Mouse (Mus musculus): ENCODE results near the gene Sema3g. TPM values are rescaled to one million over a fixed set of nuclear protein-coding genes. Genes with fewer than 3 reads are reported as not detected.

The Sema3g gene
- polyA plus RNA-seq (2012; ENCODE audit: insufficient read depth, insufficient read length, low replicate concordance, missing spikeins): not detected in 2 replicates

GRCm38 (mm10) chr14:31217666-31218065, at the start of gene Sema3g:
Sema3g (plus strand) TSS chr14:31217860.
- Histone ChIP-seq H3K4me3 (ENCODE audit: insufficient read depth, low read depth, low read length) (no peak within 1 kb of the TSS), H3K4me1 (ENCODE audit: control insufficient read depth, insufficient read depth, low read length) (peaks cover 9% of the 10 kb centered on the region), H3K27ac (ENCODE audit: insufficient read depth, low read depth, low read length) (no peak within 1 kb of the TSS)
- WGBS: 44% methylated on average over 11 of the region's 11 CpGs
- no peak for TF ChIP-seq POLR2A (IDR thresholded peaks at IDR 0.05; ENCODE audit: insufficient read depth, low read depth, low read length)
- no peak for TF ChIP-seq CTCF (IDR thresholded peaks at IDR 0.05; ENCODE audit: insufficient read depth, low read depth, low read length)

GRCm38 (mm10) chr14:31168425-31168824, 49.2 kb upstream of the Sema3g start, which contains the start of gene Stab1:
Stab1 (minus strand) TSS chr14:31168641.
- H3K4me1 ChIP-seq (ENCODE audit: control insufficient read depth, insufficient read depth, low read length): peaks cover 12% of the 10 kb centered on the region
- TF ChIP-seq CTCF (IDR thresholded peaks at IDR 0.05; ENCODE audit: insufficient read depth, low read depth, low read length): no peak
- TF ChIP-seq POLR2A (IDR thresholded peaks at IDR 0.05; ENCODE audit: insufficient read depth, low read depth, low read length): no peak
- peak within 1 kb of the TSS; percentile 4; the same call in 1 of the 2 replicates for H3K4me3 ChIP-seq (ENCODE audit: insufficient read depth, low read depth, low read length)
- 54% methylated on average over 10 of the region's 10 CpGs for WGBS
- H3K27ac ChIP-seq (ENCODE audit: insufficient read depth, low read depth, low read length): no peak within 1 kb of the TSS

- Histone ChIP-seq H3K4me3 (ENCODE audit: insufficient read depth, low read depth, low read length) (no peak overlapping the region), H3K4me1 (ENCODE audit: control insufficient read depth, insufficient read depth, low read length) (peaks cover 12% of the 10 kb centered on the region), H3K27ac (ENCODE audit: insufficient read depth, low read depth, low read length) (no peak overlapping the region)
- 80% methylated on average over 6 of the region's 6 CpGs for WGBS
- TF ChIP-seq POLR2A (IDR thresholded peaks at IDR 0.05; ENCODE audit: insufficient read depth, low read depth, low read length) (no peak), CTCF (IDR thresholded peaks at IDR 0.05; ENCODE audit: insufficient read depth, low read depth, low read length) (no peak)
These were observed 48.2 kb upstream of the Sema3g start for GRCm38 (mm10) chr14:31169508-31169907.

GRCm38 (mm10) chr14:31170963-31171362, 46.7 kb upstream of the Sema3g start:
- no peak overlapping the region for H3K4me3 ChIP-seq (ENCODE audit: insufficient read depth, low read depth, low read length)
- WGBS: 68% methylated on average over 13 of the region's 13 CpGs
- H3K4me1 ChIP-seq (ENCODE audit: control insufficient read depth, insufficient read depth, low read length): peaks cover 12% of the 10 kb centered on the region
- no peak for TF ChIP-seq POLR2A (IDR thresholded peaks at IDR 0.05; ENCODE audit: insufficient read depth, low read depth, low read length)
- TF ChIP-seq CTCF (IDR thresholded peaks at IDR 0.05; ENCODE audit: insufficient read depth, low read depth, low read length): no peak
- H3K27ac ChIP-seq (ENCODE audit: insufficient read depth, low read depth, low read length): no peak overlapping the region

- 54% methylated on average over 11 of the region's 11 CpGs for WGBS
- H3K27ac ChIP-seq (ENCODE audit: insufficient read depth, low read depth, low read length): no peak overlapping the region
- H3K4me3 ChIP-seq (ENCODE audit: insufficient read depth, low read depth, low read length): no peak overlapping the region
- TF ChIP-seq POLR2A (IDR thresholded peaks at IDR 0.05; ENCODE audit: insufficient read depth, low read depth, low read length) (no peak), CTCF (IDR thresholded peaks at IDR 0.05; ENCODE audit: insufficient read depth, low read depth, low read length) (no peak)
- peaks cover 9% of the 10 kb centered on the region for H3K4me1 ChIP-seq (ENCODE audit: control insufficient read depth, insufficient read depth, low read length)
These were observed 46.3 kb upstream of the Sema3g start for GRCm38 (mm10) chr14:31171386-31171785.

- no peak overlapping the region for H3K4me3 ChIP-seq (ENCODE audit: insufficient read depth, low read depth, low read length)
- TF ChIP-seq CTCF (IDR thresholded peaks at IDR 0.05; ENCODE audit: insufficient read depth, low read depth, low read length) (no peak), POLR2A (IDR thresholded peaks at IDR 0.05; ENCODE audit: insufficient read depth, low read depth, low read length) (no peak)
- peaks cover 7% of the 10 kb centered on the region for H3K4me1 ChIP-seq (ENCODE audit: control insufficient read depth, insufficient read depth, low read length)
- no peak overlapping the region for H3K27ac ChIP-seq (ENCODE audit: insufficient read depth, low read depth, low read length)
- WGBS: 94% methylated on average over 15 of the region's 15 CpGs
These were observed 45.8 kb upstream of the Sema3g start for GRCm38 (mm10) chr14:31171821-31172220.

GRCm38 (mm10) chr14:31172781-31173455, 44.7 kb upstream of the Sema3g start:
- WGBS: 80% methylated on average over 18 of the region's 18 CpGs
- no peak overlapping the region for H3K4me3 ChIP-seq (ENCODE audit: insufficient read depth, low read depth, low read length)
- peaks cover 7% of the 10 kb centered on the region for H3K4me1 ChIP-seq (ENCODE audit: control insufficient read depth, insufficient read depth, low read length)
- TF ChIP-seq CTCF (IDR thresholded peaks at IDR 0.05; ENCODE audit: insufficient read depth, low read depth, low read length) (no peak), POLR2A (IDR thresholded peaks at IDR 0.05; ENCODE audit: insufficient read depth, low read depth, low read length) (no peak)
- H3K27ac ChIP-seq (ENCODE audit: insufficient read depth, low read depth, low read length): no peak overlapping the region

GRCm38 (mm10) chr14:31173537-31173936, 44.1 kb upstream of the Sema3g start:
- H3K27ac ChIP-seq (ENCODE audit: insufficient read depth, low read depth, low read length): no peak overlapping the region
- TF ChIP-seq CTCF (IDR thresholded peaks at IDR 0.05; ENCODE audit: insufficient read depth, low read depth, low read length): no peak
- TF ChIP-seq POLR2A (IDR thresholded peaks at IDR 0.05; ENCODE audit: insufficient read depth, low read depth, low read length): no peak
- H3K4me1 ChIP-seq (ENCODE audit: control insufficient read depth, insufficient read depth, low read length): peaks cover 7% of the 10 kb centered on the region
- 84% methylated on average over 7 of the region's 7 CpGs for WGBS
- no peak overlapping the region for H3K4me3 ChIP-seq (ENCODE audit: insufficient read depth, low read depth, low read length)

- WGBS: 88% methylated on average over 16 of the region's 16 CpGs
- no peak for TF ChIP-seq CTCF (IDR thresholded peaks at IDR 0.05; ENCODE audit: insufficient read depth, low read depth, low read length)
- TF ChIP-seq POLR2A (IDR thresholded peaks at IDR 0.05; ENCODE audit: insufficient read depth, low read depth, low read length): no peak
These were observed 40.4 kb upstream of the Sema3g start for GRCm38 (mm10) chr14:31177287-31177686.

More at GRCm38 (mm10) chr14:31177287-31177686, 40.4 kb upstream of the Sema3g start:
- Histone ChIP-seq H3K27ac (ENCODE audit: insufficient read depth, low read depth, low read length) (no peak overlapping the region), H3K4me1 (ENCODE audit: control insufficient read depth, insufficient read depth, low read length) (no peaks in the 10 kb centered on the region; the same call in 1 of the 2 replicates), H3K4me3 (ENCODE audit: insufficient read depth, low read depth, low read length) (no peak overlapping the region)
